23 mouse cellular contexts compared by ENCODE assay signal in genomic region chr13:77476420-77476819, GRCm38 (mm10).
"Had no signal": no experiment of that assay in that cellular context is flagged by ENCODE, and none has a peak within 500 bp of the region (broad histone marks: within the 10 kb centered on the region; RNA-seq: fewer than 3 reads in every experiment).

No protein-coding gene starts in this region.

- ATAC-seq: intestine, postnatal 0 days; liver, embryonic 12.5 days had no signal

- H3K27ac ChIP-seq: kidney, embryonic 15.5 days; left cerebral cortex, adult 2 months; limb, embryonic 10.5 days; limb, embryonic 13.5 days; liver, embryonic 12.5 days; liver, embryonic 15.5 days; lung, embryonic 15.5 days; neural tube, embryonic 12.5 days; neural tube, embryonic 15.5 days; stomach, postnatal 0 days had no signal

- H3K36me3 ChIP-seq: kidney, embryonic 15.5 days; limb, embryonic 10.5 days; limb, embryonic 13.5 days; liver, embryonic 12.5 days; liver, embryonic 15.5 days; lung, embryonic 15.5 days; neural tube, embryonic 12.5 days; neural tube, embryonic 15.5 days had no signal

- H3K4me3 ChIP-seq: kidney, embryonic 15.5 days; left cerebral cortex, adult 2 months; limb, embryonic 10.5 days; limb, embryonic 13.5 days; liver, embryonic 12.5 days; liver, embryonic 15.5 days; lung, embryonic 15.5 days; neural tube, embryonic 12.5 days; neural tube, embryonic 15.5 days had no signal

- H3K4me2 ChIP-seq: kidney, embryonic 15.5 days; limb, embryonic 13.5 days; liver, embryonic 12.5 days; liver, embryonic 15.5 days; lung, embryonic 15.5 days; neural tube, embryonic 12.5 days; neural tube, embryonic 15.5 days had no signal

- H3K9me3 ChIP-seq: kidney, embryonic 15.5 days; limb, embryonic 10.5 days; limb, embryonic 13.5 days; liver, embryonic 12.5 days; liver, embryonic 15.5 days; lung, embryonic 15.5 days; neural tube, embryonic 12.5 days; neural tube, embryonic 15.5 days had no signal

- H3K4me1 ChIP-seq: kidney, embryonic 15.5 days; limb, embryonic 10.5 days; limb, embryonic 13.5 days; liver, embryonic 12.5 days; liver, embryonic 15.5 days; lung, embryonic 15.5 days; neural tube, embryonic 12.5 days; neural tube, embryonic 15.5 days had no signal

- H3K27me3 ChIP-seq: kidney, embryonic 15.5 days; limb, embryonic 13.5 days; liver, embryonic 12.5 days; liver, embryonic 15.5 days; lung, embryonic 15.5 days; neural tube, embryonic 12.5 days; neural tube, embryonic 15.5 days had no signal

- H3K9ac ChIP-seq: kidney, embryonic 15.5 days; limb, embryonic 13.5 days; liver, embryonic 12.5 days; liver, embryonic 15.5 days; lung, embryonic 15.5 days; neural tube, embryonic 12.5 days; neural tube, embryonic 15.5 days had no signal

- DNase-seq: kidney, adult 8-10 months; kidney, postnatal 10 days; kidney, postnatal 36 days; layer of hippocampus, postnatal 36 days; liver; lung, adult 18-20 months; lung, postnatal 10 days; lung, postnatal 4 days; right cerebral cortex, adult 18-20 months; right cerebral cortex, postnatal 14 days; right cerebral cortex, postnatal 4 days; thymus, postnatal 25 days had no signal
